Mouse (Mus musculus) midbrain, postnatal 0 days (tissue): ENCODE results near the gene Sox18. TPM values are rescaled to one million over a fixed set of nuclear protein-coding genes. Genes with fewer than 3 reads are reported as not detected.

Source experiments
- ATAC-seq: fragments of 200-750 bp; cut with Nextera tagmentation; 2 replicates; pipeline ENCODE4 v1.8.0; 2017; ENCODE audit warnings: moderate number of reproducible peaks, mild to moderate bottlenecking, moderate TSS enrichment, moderate library complexity; ENCODE audit not compliant: low FRiP score
- DNase-seq: peaks from one replicate; pipeline ENCODE4 v3.0.0-alpha.2; 2015; ENCODE audit warnings: low spot score
- H3K27ac ChIP-seq: fragments of 300-500 bp; sonication (generic); 2 replicates; pipeline ENCODE4 v1.5.1; 2014; ENCODE audit warnings: low read depth, mild to moderate bottlenecking, low read length, mixed read lengths
- H3K27me3 ChIP-seq: fragments of 300-500 bp; sonication (generic); 2 replicates; pipeline ENCODE4 v1.6.1; 2014; ENCODE audit warnings: low read length, control low read depth, mixed read lengths; ENCODE audit not compliant: insufficient read depth
- H3K36me3 ChIP-seq: fragments of 300-500 bp; sonication (generic); 2 replicates; pipeline ENCODE4 v1.6.1; 2014; ENCODE audit warnings: low read length, control low read depth, mixed read lengths; ENCODE audit not compliant: insufficient read depth
- H3K4me1 ChIP-seq: fragments of 300-500 bp; sonication (generic); 2 replicates; pipeline ENCODE4 v1.6.1; 2014; ENCODE audit warnings: mild to moderate bottlenecking, control low read depth, antibody characterized with exemption, low read length, mixed read lengths; ENCODE audit not compliant: insufficient read depth
- H3K4me2 ChIP-seq: fragments of 300-500 bp; sonication (generic); 2 replicates; pipeline ENCODE4 v1.6.1; 2014; ENCODE audit warnings: low read depth, mild to moderate bottlenecking, low read length, mixed read lengths; ENCODE audit not compliant: poor library complexity, severe bottlenecking
- H3K4me3 ChIP-seq: fragments of 300-500 bp; sonication (generic); 2 replicates; pipeline ENCODE4 v1.5.1; 2014; ENCODE audit warnings: low read depth, mild to moderate bottlenecking, low read length, moderate library complexity
- H3K9ac ChIP-seq: fragments of 300-500 bp; sonication (generic); replicated peaks from 2 replicates; pipeline ENCODE4 v1.6.1; 2014; ENCODE audit warnings: mild to moderate bottlenecking, low read length, moderate library complexity, mixed read lengths; ENCODE audit not compliant: poor library complexity, severe bottlenecking
- H3K9me3 ChIP-seq: fragments of 300-500 bp; sonication (generic); 2 replicates; pipeline ENCODE4 v1.6.1; 2016; ENCODE audit warnings: low read length, control low read depth
- CTCF ChIP-seq: IDR thresholded peaks from 2 replicates; pipeline ENCODE4 v1.5.1; 2016; ENCODE audit warnings: antibody characterized with exemption, mild to moderate bottlenecking
- WGBS: fragments of 180-500 bp; shearing (Covaris S2); extraction: QIAGEN DNeasy Blood & Tissue Kit; methylation state at CpG from one replicate; pipeline ENCODE4 v1.1.7; 2014; 5-methylcytosine and 5-hydroxymethylcytosine counted together
- polyA plus RNA-seq: library from polyadenylated mRNA; unstranded; fragments of >200 nt; fragmentation: Nextera tagmentation; extraction: Ambion mirVana; gene quantifications from 2 replicates; pipeline ENCODE4 v1.2.1, GENCODE M21; 2015
- total RNA-seq: library from RNA; depleted of rRNA; stranded (reverse); fragments of >200 nt; gene quantifications from 2 replicates; pipeline ENCODE4 v1.2.3, GENCODE M21; 2014

Gene Sox18
- total and polyA plus RNA-seq, 2 experiments from 2014 or later = 9.2 to 15.4 TPM

DNA sequence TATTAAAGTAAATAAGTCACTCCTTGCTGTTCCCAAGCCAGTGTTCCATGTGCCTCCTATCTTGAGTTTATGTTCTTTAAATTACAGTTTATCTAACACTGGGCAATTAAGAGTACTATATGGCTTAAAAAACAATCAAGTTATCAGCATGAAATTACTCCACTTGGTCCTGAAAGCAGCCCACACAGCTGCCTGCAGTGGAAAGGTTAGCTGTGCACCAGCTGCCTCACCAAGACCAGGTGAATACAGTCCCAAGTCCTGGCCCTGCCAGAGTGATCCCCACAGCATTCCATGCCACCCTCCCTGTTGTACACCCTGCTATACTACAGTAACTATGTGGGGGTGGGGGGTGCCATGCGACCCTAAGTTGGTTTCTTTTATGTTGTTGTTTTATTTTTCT lies 17.9 kb downstream of the Sox18 start:
- H3K4me1 ChIP-seq = no peaks in the 10 kb centered on the region
- H3K36me3 ChIP-seq = peaks cover 68% of the 10 kb centered on the region
- H3K27me3 ChIP-seq = no peaks in the 10 kb centered on the region
- DNase-seq = no peak
- no peak overlapping the region for H3K27ac ChIP-seq
- H3K9ac ChIP-seq = no peak overlapping the region
- H3K4me2 ChIP-seq = no peak overlapping the region
- no peak for ATAC-seq
- no peak for TF ChIP-seq CTCF
- no peak overlapping the region for H3K4me3 ChIP-seq
- no peaks in the 10 kb centered on the region for H3K9me3 ChIP-seq
- WGBS = 96% methylated on average over 1 of the region's 1 CpGs

DNA sequence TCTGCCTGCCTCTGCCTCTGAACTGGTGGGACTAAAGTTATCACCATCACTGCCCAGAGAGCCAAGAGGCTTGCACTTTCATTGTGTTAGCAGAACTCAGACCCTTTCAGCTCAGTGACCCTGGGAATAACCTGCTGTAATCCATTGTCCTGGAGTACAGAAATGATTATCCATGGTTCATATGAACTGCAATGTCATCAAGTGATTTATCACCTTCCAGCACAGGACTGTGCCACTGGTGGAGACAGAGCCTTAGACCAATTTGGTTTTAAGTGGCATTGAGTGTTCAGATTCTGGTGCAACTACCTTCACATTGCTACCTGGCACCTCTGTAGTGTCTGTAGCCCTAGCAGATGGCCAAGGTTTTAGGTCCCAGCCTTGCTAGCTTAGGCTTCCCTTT lies 18.4 kb downstream of the Sox18 start:
- Histone ChIP-seq H3K27me3 (no peaks in the 10 kb centered on the region), H3K4me3 (no peak overlapping the region), H3K4me1 (no peaks in the 10 kb centered on the region), H3K9ac (no peak overlapping the region), H3K9me3 (no peaks in the 10 kb centered on the region), H3K4me2 (no peak overlapping the region), H3K36me3 (peaks cover 72% of the 10 kb centered on the region), H3K27ac (no peak overlapping the region)
- DNase-seq (no peak), ATAC-seq (no peak)
- no peak for TF ChIP-seq CTCF

DNA sequence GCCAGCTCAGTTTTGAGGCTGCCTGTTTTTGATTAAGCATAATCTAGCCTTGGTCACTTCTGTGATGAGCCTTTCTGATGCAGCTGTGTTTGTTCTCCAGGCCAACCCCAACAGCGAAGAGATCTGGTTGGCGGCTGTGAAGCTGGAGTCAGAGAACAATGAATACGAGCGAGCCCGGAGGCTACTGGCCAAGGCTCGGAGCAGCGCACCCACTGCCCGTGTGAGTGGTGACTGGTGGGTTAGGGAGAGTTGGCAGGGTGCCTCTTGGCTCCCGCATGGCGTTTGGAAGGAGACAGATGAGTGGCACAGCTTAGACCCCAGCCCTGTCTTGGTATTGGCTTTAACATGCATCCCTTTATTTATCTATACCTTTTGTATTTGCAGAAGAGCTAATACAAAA lies 22.5 kb downstream of the Sox18 start:
- H3K4me3 ChIP-seq = no peak overlapping the region
- no peaks in the 10 kb centered on the region for H3K9me3 ChIP-seq
- no peak for ATAC-seq
- H3K27ac ChIP-seq = no peak overlapping the region
- 81% methylated on average over 10 of the region's 10 CpGs for WGBS
- DNase-seq = peak; percentile 22
- no peaks in the 10 kb centered on the region for H3K27me3 ChIP-seq
- H3K4me2 ChIP-seq = no peak overlapping the region
- no peaks in the 10 kb centered on the region for H3K4me1 ChIP-seq
- H3K36me3 ChIP-seq = peaks cover 68% of the 10 kb centered on the region
- H3K9ac ChIP-seq = no peak overlapping the region
- no peak for TF ChIP-seq CTCF

DNA sequence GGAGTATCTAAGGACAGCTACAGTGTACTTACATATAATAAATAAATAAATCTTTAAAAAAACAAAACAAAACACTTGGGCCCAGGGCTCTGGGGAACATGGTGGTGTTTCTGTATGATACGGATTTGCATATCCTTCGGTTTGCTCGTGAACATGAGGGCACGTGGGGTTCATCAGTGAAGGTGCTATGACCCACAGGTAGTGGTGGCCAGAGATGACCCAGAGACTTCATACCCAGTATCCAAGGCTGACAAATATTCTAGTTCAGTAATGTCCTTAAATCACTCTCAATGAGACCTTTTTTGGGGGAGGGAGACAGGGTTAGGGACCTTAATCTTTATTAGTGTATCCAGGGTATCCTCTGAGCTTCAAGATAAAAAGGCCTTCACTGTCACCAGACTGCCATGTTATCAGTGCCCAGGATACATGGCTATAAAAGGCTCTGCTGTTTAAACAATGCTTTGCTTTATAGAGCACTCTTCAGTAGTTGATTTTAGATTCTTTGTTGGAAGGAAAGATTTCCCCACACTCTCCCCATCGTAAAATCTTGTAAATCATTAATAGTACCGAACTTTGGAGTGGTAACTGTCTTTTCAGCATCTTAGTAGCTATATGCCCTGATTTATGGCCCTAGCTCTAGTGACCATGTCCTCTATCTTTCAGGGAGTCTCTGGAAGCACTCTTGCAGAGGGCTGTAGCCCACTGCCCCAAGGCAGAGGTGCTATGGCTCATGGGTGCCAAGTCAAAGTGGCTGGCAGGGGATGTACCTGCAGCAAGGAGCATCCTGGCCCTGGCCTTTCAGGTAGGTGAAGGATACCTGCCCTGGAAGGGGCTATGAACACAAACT lies 24.6 kb downstream of the Sox18 start:
- ATAC-seq (no peak), DNase-seq (no peak)
- H3K4me3 ChIP-seq = no peak overlapping the region
- no peaks in the 10 kb centered on the region for H3K27me3 ChIP-seq
- no peak overlapping the region for H3K27ac ChIP-seq
- no peaks in the 10 kb centered on the region for H3K9me3 ChIP-seq
- WGBS = 96% methylated on average over 6 of the region's 6 CpGs
- no peak overlapping the region for H3K4me2 ChIP-seq
- H3K4me1 ChIP-seq = no peaks in the 10 kb centered on the region
- H3K9ac ChIP-seq = no peak overlapping the region
- TF ChIP-seq CTCF = no peak
- H3K36me3 ChIP-seq = peaks cover 54% of the 10 kb centered on the region

DNA sequence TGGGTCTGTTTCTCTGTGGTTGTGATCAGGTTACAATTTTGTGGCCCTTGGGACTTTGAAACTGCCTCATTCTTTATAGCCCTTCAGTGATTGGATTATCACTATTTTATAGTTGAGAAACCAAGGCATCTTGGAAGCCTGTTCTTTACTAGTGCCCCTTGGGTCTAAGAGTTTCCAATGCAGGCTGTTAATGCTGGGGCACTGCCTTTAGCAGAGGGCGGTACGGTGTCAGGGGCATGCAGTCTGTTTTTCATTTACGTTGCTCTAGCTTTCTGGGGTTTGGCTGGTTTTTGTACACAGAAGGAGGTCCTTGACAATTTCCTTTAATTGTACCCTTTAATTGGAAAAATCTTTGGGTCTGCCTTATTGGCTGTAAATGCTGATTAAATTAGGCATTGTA lies 25.8 kb downstream of the Sox18 start:
- H3K9ac ChIP-seq = no peak overlapping the region
- H3K27me3 ChIP-seq = no peaks in the 10 kb centered on the region
- no peak for ATAC-seq
- no peaks in the 10 kb centered on the region for H3K4me1 ChIP-seq
- WGBS = 93% methylated on average over 3 of the region's 3 CpGs
- H3K4me3 ChIP-seq = no peak overlapping the region
- no peak overlapping the region for H3K27ac ChIP-seq
- DNase-seq = no peak
- TF ChIP-seq CTCF = no peak
- no peak overlapping the region for H3K4me2 ChIP-seq
- no peaks in the 10 kb centered on the region for H3K9me3 ChIP-seq
- H3K36me3 ChIP-seq = peaks cover 52% of the 10 kb centered on the region

DNA sequence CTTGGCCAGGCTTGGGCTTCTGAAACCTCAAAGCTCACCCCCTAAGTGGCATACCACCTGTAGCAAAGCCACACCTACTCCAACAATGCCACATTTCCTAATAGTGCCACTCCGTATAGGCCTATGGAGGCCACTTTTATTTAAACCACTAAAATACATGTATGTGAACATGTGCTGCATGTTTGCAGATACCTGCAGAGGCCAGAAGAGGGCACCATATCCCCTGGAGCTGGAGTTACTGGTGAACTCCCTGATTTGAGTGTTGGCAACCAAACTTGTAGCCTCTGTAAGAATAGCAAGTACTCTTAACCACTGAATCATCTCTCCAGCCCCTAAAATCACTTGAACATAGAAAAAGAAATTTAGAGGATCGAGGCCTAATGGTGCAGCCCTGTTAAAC lies 27.1 kb downstream of the Sox18 start:
- Histone ChIP-seq H3K9me3 (no peaks in the 10 kb centered on the region), H3K27me3 (no peaks in the 10 kb centered on the region), H3K4me1 (no peaks in the 10 kb centered on the region), H3K36me3 (peaks cover 45% of the 10 kb centered on the region), H3K4me2 (no peak overlapping the region), H3K4me3 (no peak overlapping the region), H3K27ac (no peak overlapping the region), H3K9ac (no peak overlapping the region)
- WGBS = 94% methylated on average over 2 of the region's 2 CpGs
- ATAC-seq (no peak), DNase-seq (peak; percentile 57)
- peak; percentile 74 for TF ChIP-seq CTCF
